Mouse (Mus musculus): ENCODE data around the gene Mrpl23.

Mrpl23 gene

DNA sequence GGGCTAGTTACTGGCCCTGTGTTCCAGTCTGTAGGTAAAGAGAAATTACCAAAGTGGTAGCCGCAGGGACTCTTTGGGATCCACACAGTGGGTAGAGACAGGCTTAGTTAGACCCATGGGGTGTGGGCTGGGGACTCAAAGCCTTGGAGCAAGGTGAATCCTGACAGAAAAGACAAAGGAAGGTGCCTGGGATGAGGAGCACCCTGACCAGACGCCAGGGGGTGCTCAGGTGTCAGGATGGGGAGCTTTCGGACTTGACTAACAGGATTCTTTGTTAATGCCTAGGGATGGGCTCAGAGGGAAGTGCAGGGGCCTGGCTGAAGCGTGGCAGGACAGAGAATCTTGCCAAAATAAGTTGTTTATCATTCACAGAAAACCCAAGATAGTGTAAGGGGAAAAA lies 10.1 kb upstream of the Mrpl23 start:
- no peak for DNase-seq (ENCODE audit: low spot score)

DNA sequence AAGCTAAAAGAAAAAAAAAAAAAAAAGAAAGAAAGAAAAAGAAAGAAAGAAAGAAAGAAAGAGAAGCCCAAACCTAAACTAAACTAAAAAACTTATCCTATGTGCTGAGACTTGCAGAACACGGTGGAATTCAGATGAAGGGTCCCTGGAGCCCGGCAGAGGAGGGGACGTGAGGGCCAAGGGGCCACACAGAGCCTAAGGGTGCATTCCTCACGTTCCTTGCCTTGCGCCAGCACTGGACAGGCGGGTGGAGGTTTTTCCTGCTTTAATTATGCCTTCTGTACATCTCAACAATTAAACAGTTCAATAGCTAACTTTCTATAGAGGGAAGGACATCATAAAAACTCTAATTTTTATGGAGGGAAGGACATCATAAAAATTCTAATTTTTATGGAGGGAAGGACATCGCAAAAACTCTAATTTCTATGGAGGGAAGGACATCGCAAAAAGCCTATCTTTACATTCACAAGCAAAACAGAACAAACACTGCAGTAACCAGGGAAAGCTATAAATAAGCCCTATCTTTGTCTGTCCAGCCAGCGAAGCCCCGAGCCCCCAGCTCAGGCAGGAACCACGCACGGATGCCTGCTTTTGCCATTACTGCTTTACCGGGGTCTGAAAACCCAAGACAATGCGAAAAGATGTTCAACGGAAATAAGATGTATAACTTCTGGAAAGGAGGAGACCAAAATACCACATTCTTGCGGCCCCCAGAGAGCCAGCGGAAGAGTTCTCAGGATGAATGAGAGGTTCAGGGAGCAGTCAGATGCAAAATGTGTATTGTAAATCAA lies 9.1 kb upstream of the Mrpl23 start:
- no peak for DNase-seq (ENCODE audit: low spot score)

DNA sequence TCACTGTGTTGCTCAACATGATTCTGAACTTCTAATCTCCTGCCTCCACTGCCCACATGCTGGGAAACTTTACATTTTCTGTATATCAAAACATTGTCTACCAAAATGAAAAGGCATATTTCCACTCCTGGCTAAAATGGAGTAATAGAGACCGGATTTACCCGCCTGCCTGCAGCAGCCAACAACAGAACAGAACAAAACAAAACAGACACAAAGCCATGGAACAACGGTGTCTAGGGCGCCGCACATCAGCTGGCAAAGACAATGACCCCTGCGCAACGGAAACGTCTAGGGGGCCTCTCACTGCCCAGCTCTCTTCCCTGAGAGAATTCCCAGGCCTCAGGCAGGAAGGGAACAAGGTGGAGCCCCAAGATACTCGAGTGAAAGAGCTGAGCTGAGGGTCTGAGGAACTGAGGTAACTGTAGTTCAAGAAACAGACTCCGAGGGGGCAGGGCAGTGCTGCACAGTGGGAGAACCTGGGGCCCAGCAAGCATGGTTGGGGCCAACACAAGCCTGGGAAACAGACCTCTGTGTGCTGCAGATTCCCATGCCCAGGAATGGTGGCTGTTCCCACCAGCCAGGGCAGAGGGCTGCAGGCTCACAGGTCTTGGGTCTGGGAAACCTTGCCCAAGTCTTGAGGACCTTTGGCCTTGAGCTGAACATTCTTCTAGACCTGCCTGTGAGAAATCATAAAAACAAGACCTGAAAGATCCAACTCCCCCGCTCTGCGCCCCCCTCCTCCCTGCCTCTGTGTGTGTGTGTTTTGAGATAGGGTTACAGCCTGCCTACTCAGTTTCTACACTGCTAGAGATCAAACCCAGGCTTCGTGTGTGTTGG lies 6.9 kb upstream of the Mrpl23 start:
- DNase-seq (ENCODE audit: low spot score) = no peak

DNA sequence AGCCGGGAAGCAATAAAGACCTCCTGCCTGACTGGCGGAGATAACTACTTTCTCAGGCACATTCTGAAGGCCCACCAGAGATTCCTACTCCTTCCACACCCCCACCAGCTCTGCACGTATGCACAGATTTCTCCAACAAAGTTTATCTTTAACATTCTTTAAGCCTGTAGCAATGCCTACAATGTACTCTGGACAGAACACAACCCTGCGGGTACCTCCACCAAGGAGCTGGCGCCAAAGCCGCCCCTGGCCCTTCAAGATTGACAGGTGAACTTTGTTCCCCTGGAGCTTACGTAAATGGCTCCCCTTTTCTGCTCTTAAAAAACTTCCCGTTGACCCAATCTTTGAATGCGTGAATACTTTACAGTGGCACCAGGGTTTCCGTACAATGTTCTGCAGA lies 3.1 kb upstream of the Mrpl23 start:
- DNase-seq (ENCODE audit: low spot score) = no peak

DNA sequence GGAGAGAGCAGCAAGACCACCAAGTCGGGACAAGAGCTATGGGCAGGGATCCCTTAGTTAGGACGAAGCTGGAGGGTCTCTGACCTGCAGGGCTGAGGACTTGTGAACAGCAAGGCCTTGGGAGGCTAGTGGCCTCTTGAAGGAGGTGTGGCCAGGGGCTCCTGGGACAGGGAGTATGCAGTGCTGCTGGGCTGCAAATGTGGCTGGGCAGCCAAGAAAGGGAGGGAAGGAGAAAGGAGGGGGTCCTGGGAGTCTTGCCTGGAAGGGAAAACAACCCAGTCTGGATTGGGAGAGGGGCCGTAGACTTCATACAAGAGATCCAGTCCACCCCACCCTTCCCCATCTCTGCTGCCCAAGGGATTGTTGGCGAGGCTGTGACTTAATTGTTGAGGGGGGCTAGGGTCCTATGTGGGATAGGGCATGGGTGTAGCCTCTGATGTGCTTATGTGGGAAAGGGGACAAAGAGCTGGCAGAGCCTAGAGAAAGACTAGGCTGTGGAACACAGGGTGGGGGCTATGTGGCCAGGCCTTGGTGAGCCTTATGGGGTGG lies 439 bp upstream of the Mrpl23 start:
- no peak for DNase-seq (ENCODE audit: low spot score)

DNA sequence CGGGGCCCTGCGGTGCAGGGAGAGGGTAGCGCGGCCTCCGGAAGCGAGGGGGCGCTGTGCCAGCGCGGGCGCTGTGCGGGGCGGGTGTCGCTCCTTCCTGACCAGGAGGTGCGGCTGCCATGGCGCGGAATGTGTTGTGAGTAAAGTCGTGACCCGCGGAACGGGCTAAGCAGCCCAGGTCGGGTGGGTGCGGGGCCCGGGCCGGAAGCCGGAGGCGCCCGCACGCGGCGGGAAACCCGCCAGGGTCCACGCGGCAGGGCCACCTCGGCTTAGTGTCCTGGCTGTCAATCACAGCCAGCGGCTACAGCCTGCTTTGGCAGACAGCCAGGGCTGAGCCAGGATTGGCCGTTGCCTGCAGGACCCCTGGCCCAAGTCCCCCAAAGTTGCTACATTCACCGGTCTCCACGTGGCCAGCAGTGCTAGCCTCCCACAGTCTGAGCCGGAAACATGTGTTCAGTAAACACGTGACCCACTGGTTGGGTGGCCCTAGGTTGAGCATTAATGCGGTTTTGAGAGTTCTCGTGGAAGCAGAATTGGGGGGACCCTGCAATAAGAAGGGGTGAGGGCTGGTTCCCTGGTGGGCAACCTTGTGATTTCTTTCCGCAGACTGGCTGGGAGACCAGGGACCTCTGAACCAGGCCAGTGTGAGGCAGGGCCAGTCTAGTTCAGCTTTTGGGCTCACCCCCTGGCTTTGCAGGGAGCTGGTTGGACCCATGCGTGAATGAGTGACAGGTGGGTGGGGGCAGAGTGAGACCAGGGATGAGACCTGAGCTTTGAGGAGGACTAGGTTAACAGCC lies 771 bp downstream of the Mrpl23 start:
- peak; percentile 60 for DNase-seq (ENCODE audit: low spot score)

DNA sequence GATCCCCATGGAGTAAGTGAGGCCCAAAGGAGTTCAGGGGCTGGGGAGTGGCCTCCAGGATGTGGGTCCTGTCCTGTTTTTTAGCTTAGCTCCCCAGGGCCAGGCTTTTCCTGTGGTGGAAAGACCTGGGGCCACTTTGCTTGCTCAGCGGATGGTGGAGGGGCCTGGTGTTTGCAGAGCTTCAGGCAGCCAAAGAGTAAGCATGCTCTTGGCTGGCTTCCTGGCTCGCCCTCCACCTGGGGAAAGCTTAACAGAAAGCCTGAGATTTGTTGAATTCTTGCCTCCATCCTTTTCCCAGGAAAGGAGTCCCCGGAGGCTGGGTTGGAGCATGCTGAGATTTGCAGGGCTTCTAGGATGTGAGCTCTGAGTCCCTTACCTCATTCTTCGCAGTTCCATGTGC lies 2.6 kb downstream of the Mrpl23 start:
- no peak for DNase-seq (ENCODE audit: low spot score)

DNA sequence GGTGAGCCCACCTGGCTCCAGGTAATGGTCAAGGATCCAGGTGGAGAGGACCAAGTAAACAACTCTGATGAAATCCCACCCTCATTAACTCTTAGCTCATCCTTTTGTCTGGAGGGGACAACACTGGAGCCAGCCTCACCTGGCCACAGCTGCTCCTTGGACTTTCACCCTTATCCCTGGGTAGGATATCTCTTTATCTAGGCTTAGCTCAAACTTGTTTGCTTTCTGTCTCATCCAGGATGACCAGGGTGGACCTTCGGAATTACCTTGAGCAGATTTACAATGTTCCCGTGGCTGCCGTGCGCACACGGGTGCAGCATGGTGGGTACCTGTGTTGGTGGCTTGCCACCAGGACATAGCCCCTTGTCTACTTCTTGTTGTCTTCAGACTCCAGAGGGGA lies 3.3 kb downstream of the Mrpl23 start:
- DNase-seq (ENCODE audit: low spot score) = no peak

DNA sequence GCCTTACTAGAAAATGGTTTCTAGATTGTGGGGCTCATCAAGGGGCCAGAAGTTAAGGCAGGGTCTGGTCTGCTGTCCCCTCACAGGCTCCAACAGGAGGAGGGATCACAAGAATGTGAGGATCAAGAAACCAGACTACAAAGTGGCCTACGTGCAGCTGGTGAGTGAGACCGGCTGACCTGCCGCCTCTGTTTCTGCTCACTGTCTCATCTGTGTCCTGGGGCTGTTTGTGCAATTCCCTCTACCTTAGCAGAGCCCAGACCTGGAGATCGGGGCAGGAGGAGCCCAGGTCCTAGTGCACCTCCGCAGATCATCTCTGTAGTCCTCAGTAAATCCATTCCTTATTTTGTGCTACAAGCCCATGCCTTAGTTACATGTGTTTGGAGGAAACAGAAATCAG lies 4.7 kb downstream of the Mrpl23 start:
- no peak for DNase-seq (ENCODE audit: low spot score)

DNA sequence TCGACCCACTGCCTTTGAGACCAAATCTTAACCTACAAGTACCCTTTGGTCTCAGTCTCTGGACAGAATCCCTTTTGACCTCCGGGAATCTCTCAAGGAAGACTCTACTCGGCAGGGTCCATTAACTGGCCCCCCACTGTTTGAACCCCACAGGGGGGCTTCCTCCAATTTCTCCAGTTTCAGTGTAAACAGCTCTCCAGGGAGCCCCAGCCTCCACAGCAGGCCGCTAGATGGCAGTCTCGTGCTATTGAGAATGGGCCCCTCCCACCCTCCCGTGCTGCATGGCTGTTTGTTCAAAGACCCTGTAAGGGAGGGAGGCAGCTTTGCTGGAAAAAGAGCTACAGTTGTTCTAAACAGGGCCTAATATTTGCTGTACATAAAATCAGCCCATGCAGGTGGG lies 5.4 kb downstream of the Mrpl23 start:
- DNase-seq (ENCODE audit: low spot score) = peak; percentile 24

DNA sequence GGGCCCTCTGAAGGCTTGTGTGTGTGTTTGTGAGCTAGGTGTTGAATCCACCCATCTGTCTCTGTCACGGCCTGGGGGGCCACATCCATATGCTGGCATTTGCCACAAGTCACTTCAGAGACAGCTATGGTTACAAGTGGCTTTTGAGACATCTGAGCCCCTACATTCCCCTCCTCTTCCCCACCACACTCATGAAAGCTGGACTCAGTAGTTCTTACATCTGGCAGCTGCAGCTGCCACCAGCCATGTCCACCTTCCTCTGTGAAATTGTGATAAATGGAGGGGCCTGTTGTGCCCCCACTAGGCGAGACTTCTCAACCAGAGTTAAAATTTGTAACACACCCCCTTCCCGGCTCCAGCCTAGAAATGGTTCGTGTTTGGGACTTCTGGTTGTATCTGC lies 5.8 kb downstream of the Mrpl23 start:
- DNase-seq (ENCODE audit: low spot score) = no peak

DNA sequence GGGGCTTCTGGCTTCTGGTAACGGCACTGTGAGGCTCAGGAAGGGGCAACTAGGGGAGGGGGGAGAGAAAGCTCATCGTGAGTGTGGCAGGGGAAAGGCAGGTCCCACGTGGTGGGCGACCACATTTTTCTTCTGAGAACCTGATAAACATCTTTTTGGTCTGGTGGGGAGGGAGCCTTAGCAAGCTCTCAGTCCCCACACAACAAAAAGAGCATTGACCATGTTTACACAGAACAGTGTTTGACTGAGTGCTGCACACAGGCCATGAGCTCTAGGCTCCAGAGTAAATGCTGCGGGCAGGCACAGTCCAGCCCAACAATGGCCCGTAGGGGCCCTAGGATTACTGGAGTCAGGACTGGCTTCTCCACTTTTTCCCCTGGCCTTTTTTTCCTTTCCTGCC lies 6.3 kb downstream of the Mrpl23 start:
- no peak for DNase-seq (ENCODE audit: low spot score)

DNA sequence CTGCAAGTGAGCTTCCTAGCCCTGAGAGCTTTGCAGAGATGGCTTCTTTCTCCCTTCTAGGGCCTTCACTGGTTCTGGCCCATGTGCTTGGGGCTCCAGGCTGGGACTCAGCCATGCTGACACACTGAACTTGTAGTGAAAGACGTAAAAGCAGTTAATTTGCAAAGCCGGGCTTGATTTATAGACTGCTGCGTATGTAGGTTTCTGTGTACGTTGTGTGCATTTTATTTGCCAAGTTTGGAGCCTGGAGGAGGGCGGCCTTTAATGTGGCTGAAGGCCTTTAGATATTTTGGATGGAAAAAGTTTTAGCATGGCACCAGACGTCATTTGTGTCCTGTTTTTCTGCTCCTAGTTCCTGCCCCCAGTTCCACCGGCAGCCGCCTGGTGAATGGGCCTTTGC lies 7.3 kb downstream of the Mrpl23 start:
- no peak for DNase-seq (ENCODE audit: low spot score)

DNA sequence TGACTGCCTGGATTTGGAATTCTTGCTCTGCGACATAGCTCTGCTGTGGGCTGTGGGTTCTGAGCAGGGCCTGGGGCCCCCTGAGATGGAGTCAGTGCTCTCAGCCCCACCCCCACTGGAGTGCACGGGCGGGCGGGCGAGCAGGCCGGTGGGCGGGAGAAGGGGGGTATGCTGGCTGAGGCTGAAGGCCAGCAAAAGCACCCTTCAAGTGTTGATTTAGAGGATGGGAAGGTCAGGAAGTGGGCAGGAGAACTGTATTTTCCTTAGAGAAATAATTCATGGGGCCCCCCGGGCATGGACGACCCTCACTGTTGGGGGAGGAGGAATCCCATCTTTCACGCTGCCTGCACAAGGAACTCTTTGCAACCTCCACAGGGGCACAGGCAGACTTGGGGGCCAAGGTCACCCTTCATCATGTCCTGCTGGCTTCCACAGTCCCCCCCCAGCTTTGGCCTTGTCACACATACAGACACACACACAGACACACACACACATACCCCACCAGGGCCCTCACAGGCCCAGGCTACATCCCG lies 10.4 kb downstream of the Mrpl23 start:
- no peak for DNase-seq (ENCODE audit: low spot score)

DNA sequence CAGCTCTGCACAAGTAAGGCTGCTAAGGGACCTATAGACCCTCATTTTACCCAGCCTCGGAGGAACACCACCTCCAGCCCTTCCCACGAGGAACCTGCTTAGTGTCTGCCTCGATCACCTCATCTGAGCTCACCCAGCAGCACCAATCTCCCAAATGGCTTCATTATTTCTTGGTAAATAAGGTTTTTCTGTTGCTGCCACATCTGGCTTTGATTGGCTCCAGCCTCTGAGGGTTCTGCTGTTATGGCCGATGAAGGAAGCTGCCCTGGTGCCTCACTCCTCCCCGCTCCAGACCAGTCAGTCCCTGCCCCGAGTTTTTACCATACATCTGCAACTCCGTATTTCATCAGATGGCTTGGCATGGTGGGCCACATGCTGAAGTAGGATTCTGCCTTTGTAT lies 13.5 kb downstream of the Mrpl23 start:
- no peak for DNase-seq (ENCODE audit: low spot score)

DNA sequence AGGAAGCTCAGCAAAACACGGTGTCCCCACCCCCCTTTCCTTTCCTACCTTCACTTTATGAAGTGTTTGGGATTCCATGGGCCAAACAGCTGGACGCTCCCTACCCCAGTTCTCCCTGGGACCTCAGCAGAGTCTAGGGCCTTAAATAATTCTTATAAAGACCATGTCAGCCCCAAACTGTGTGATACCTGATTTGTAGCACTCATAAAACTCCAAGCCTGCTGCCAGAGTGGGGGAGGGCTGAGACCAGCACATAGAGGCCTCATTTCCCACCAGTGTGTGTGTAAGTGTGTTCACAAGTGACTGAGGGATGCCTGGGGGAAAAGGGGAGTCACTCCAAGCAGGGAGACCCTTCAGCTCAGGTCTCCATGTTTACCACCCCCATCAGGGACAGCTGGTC lies 15.4 kb downstream of the Mrpl23 start:
- DNase-seq (ENCODE audit: low spot score) = no peak

DNA sequence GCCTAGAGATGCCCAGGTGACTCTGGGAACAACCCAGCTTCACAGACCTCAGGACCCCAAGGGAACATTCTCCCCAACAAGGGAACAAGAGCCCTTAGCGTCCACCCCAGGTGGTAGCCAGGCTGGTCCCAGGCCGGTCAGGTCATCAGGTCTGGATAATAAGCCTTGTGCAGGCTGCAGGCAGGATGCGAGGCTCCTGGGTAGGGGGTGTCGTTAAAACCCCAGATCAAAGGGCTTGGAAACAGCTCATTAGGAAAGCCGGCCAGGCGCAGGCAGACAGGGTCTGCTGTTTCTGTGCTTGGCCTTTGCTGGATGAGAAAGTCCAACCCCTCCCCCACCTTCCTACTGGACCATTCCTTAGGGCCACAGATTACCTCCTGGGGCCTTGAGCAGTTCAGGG lies 16.2 kb downstream of the Mrpl23 start:
- DNase-seq (ENCODE audit: low spot score) = no peak

DNA sequence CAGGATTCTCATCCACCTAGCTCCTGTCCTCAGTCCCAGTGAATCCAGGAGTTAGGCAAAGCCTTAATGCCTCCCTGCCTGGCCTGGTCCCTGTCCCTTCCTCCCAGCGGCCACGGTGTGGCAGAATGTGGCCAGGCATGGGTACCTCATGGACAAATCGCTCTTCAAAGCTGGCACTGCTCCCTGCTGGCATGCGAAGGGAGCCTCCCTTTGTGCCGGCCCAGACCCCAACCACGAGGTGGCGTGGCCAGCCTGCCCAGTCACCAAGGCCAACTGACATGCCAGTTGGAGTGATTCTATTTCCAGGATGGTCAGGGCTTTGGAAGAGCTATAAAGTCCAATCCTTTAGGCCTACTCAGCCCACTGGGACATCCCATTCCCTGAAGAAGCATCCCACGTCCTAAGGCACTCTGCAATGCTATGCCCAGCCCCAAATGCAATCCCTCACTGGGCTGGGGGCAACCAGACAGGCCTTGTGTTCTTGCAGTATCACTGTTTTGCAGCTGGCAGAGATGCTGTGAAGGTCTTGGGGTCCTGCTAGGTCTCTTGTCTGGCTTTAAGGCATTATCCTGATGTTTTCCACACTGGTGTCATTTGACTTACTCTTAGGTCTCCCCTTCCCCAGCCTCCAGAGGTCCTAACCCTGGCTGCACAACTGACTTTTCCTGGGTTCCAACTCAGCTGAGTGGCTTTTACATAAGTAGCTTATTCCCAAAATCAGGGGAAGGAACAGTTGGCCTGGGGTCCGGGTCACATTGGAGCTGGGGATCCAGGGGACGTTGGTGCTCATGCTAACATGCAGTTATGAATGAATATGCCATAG lies 17.7 kb downstream of the Mrpl23 start:
- DNase-seq (ENCODE audit: low spot score) = no peak

DNA sequence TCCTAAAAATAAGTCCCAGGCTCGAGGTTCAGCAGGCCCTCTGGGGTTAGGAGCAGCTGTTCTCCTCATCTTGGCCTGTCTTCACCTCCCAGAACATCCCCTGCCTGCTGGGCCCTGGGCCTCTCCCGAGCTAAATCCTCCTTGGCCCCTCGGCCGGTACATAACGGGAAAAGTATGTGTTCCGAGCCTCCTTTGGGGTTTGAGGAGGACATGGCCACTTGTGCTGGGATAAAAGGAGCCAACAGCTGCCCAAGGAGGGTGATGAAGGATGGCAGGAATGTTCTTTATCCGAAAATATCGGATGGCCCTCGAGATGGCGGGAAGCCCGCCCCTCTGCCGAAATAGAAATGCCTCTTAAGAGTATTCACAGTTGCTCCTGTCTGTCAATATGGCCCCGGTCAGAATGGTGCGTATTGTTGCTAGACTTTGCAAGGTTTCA lies 18.5 kb downstream of the Mrpl23 start:
- no peak for DNase-seq (ENCODE audit: low spot score)

DNA sequence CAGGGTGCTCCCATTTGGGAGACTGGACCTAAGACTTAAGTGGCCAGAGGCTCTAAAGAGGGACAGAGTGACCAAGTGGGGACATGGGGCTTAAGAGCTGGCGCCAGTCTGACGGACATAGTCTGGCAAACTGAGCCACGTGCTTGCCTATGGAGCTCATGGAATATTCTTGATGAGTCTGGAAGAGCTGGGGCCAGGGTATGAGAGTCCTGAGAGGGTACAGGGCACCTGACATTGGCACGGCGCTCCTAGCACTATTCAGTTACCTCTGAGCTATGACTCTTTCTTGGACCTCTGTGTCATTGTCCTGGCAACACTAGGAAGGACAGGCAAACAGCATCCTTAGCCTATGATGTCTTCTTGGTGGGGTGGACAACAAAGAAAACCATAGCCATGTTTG lies 19.2 kb downstream of the Mrpl23 start:
- no peak for DNase-seq (ENCODE audit: low spot score)
